Mouse (Mus musculus): ENCODE measurements around the gene Cfap70.
A peak's percentile ranks its signal among the peaks of the same experiment; 100 is the strongest.

The Cfap70 gene

DNA sequence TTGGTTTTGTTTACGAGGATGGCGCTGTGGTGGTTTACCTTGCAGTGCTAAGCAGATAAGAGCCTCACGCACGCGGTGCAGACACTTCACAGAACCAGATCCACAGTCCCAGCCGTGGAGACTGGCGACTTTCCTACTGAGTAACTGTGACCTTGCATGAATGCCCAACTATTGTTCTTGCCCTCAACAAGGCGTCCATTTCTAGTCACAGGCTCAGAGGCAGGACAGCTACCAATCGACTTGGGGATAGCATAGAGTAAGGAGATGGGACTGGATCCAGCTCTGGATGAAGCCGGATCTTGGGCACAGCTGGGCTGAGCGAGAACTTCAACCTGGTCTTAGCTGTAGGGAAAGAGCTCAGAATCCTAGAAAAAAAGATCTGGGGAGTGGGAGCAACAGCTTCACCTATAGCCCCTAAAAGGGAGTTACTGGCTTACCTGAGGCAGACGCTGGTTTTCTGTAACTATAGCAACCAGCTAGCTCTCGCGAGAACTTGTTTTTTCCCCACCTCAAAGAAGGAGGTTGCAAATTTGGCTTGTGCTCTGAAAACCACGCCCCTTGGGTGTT, at the start of gene Cfap70:
Gene Cfap70 (minus strand): TSS at position 462 of the 567 bp plus-strand sequence.
- DNase-seq (ENCODE audit: low spot score) = peak; percentile 80

GRCm38 (mm10) chr14:20499982-20500381, 48.0 kb upstream of the Cfap70 start:
- DNase-seq (ENCODE audit: low spot score) = no peak

GRCm38 (mm10) chr14:20496603-20497002, 44.6 kb upstream of the Cfap70 start, which contains the start of gene Mss51:
Mss51 (minus strand) TSS chr14:20496901.
- DNase-seq (ENCODE audit: low spot score) = no peak

DNA sequence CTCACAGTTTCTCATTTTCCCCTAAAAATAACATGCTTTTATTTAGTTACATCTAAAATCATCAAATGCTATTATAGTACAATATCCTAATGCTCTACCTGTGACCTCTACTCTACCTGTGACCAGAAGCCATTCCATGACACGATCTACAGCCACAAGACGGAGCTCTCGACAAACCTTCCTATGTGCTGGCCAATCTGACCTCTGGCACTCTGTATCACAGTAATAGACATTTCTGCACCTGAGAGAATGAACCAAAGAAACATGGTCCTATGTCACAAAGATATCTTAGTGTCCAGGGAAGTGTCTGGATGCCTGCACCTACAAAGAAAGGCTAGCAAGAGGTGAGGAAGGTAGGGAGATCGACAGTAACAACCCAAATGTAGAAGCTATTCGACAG, 34.0 kb upstream of the Cfap70 start:
- no peak for DNase-seq (ENCODE audit: low spot score)

- DNase-seq (ENCODE audit: low spot score) = no peak
Observed at GRCm38 (mm10) chr14:20482051-20482751, 30.2 kb upstream of the Cfap70 start.

GRCm38 (mm10) chr14:20481211-20481610, 29.2 kb upstream of the Cfap70 start:
- peak; percentile 15 for DNase-seq (ENCODE audit: low spot score)

- no peak for DNase-seq (ENCODE audit: low spot score)
Observed at GRCm38 (mm10) chr14:20480195-20480579, 28.2 kb upstream of the Cfap70 start.

- peak; percentile 88 for DNase-seq (ENCODE audit: low spot score)
Observed at GRCm38 (mm10) chr14:20479291-20480194, 27.5 kb upstream of the Cfap70 start, which contains the start of gene Anxa7. Anxa7 (minus strand) TSS chr14:20480133.

DNA sequence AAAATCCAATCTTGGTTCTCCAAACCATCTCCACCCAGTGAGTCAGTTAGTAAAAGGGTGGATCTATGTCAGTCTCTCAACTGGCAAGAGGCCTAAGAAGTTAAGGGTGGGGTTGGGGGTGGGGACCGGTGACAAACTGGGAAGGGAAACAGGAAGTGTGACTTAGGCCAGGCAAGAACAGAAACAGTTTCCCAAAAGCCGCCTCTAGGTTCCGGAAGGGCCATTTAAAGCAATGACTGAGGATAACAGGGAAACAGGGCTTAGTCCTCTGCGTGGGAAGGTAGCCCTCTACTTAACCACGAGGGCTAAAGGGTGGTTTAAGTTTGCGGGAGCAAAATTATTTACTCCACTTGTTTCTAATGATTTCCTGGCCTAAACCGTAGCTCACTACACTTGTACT, 26.8 kb upstream of the Cfap70 start:
- peak; percentile 81 for DNase-seq (ENCODE audit: low spot score)

DNA sequence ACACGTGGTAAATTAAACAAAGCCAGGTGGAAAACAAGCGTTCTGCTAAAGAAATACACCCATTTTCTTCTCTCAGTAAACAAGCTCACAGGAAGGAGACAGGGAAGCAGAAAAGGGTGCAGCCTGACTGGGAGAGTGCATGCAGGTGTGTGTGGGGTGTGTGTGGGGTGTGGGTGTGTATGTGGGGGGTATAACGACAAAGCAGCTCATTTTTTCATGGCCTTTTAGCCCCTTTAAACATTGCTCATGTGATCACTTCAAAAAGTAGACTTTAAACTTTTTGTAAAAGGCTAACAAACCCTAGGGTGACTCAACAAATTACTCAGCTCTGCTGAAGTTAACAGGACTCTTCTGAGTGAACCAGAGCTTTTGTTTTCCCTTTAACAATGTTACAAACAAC, 26.4 kb upstream of the Cfap70 start:
- no peak for DNase-seq (ENCODE audit: low spot score)

DNA sequence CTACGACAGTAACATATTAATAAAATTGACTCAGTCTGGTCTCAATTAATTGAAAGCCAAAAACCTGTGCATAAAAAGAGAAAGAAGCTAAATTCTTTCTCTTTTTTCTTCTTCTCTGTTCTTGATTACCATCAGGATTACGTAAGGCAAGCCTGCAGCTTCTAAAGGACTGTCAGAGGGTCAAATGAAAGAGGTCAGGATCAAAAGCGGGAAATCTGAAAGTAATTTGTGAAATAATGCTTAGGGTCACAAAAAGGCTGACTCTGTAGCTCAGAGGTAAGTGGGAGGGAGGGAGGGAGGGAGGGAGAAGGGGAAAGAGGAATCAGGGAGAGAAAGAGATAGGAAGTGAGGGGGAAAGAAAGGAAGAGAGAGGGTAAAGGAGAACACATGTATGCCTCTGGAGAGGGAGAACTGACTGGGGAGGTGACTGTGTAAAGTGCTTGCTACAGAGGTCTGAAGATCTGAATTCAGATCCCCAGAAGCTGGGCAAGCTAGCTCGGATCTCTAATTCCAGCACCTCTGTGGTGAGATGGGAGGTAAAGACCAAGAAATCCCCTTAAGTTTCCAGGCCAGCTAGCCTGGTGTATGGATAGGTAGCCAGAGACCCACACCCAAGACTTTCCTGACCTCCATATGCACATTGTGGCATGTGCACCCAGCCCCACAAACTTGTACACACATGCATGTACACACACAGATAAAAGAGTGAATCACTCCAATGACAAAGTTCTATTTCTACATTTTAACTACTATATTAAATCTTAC, 25.4 kb upstream of the Cfap70 start:
- no peak for DNase-seq (ENCODE audit: low spot score)

GRCm38 (mm10) chr14:20460216-20460615, 8.2 kb upstream of the Cfap70 start:
- DNase-seq (ENCODE audit: low spot score) = no peak

DNA sequence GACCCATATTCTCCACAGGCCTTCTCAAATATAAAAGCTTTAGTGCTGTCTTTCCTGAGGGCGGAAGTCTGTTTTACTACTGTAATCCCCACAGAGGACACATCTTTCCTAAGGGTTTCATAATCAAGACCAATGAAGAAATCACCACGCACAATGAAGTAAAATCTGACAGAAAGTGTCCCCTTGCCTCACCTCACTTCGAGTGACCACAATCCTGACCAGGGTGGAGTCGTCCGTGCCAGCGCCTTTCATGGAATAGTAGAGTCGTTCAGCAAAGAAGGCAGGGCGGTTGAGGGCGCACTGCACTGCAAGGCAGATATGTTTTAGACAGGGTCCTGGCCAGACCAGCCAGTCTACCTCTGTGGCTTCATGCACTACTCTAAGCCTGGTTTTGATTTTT, 6.4 kb upstream of the Cfap70 start:
- DNase-seq (ENCODE audit: low spot score) = no peak

DNA sequence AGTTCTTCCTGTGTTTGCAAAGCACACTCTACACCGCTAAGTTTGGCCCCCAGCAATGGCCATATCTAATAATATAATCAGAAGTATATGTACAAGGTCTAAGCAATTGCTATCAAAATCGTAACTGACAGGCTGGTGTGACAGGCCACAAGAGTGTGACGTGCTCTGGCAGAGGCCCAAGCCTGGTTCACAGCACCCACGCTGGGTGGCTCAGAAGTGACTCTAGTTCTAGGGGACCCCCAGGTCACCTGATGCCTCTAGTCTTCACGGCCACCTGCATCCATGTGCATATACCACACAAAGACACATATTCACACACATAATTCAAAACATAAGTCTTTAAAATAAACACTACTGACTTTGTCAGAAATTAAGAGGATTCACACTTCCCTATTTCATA, 903 bp upstream of the Cfap70 start:
- no peak for DNase-seq (ENCODE audit: low spot score)

GRCm38 (mm10) chr14:20451302-20451701, 724 bp downstream of the Cfap70 start:
- no peak for DNase-seq (ENCODE audit: low spot score)

DNA sequence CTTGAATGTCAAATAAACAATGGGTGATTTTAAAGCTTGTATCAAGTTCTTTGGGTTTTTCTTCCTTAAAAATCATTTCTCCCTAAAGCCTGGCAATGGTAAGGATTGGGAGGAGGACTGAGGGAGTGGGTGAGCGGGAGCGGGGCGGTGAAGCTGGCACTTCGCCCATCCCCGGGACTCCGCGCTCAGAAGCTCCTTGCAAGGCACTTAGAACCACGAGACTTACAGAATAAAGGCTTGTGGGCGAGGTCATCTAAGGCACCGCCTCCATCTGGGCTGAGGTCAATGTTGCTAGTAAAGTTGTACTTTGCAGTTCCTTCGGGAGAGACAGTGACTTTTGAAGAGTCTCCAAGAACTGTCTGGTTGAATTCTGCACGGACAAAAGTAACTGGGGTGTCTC, 4.8 kb downstream of the Cfap70 start:
- no peak for DNase-seq (ENCODE audit: low spot score)

DNA sequence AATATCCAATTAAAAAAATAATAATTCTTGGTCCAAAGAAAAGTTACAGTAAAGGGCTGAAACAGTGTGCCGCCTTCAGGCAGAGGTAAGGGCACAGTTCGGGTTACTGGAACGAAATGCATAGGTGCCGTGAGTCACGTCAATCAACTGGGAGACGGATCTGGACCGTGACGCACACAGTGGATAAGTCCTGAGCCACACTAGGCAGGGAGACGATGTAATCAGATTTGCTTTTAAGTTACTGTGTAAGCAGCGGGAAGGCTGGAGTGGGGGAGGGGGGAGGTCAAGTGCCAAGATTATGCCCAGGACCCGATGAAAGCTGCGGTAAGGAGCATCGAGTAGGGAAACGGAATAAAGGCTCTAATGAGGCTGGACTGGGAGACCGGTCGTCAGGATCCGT, 9.8 kb downstream of the Cfap70 start:
- no peak for DNase-seq (ENCODE audit: low spot score)

GRCm38 (mm10) chr14:20436976-20437375, 15.1 kb downstream of the Cfap70 start:
- DNase-seq (ENCODE audit: low spot score) = no peak

- DNase-seq (ENCODE audit: low spot score) = no peak
Observed at GRCm38 (mm10) chr14:20432420-20432819, 19.6 kb downstream of the Cfap70 start.

DNA sequence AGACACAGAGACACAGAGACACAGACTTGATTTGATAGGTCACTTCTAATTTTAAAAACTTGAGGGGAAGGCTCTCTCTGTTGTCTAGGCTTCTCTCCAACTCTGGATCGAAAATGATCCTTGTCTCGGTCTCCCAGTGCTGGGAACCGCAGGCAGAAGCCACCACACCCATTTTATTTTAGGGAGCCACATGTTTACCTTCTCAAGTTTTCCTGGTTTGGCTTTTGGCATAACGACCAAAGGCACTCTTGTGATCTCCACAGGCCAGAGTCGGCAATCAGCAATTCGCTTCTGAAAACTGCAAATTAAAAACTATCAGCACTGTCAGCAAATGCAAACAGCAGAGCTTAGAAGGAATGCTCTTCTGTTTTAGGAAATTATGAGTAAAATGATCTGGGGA, 20.3 kb downstream of the Cfap70 start:
- DNase-seq (ENCODE audit: low spot score) = no peak

- no peak for DNase-seq (ENCODE audit: low spot score)
Observed at GRCm38 (mm10) chr14:20429833-20430232, 22.2 kb downstream of the Cfap70 start.

DNA sequence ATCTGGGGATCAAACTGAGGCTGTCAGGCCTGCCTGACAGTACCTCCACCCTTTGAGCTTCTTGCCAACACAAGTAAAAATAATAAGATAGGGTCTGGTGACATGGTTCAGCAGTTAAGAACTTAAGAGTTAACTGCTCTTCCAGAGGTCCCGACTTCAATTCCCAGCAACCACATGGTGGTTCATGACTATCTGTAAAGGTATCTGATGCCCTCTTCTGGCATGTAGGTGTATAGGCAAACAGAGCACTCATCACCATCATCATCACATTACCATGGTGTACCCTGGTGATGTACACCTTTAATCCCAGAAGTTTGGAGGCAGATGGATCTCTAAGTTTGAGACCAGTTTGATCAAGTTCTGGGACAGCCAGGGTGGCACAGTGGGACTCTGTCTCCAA, 23.4 kb downstream of the Cfap70 start:
- no peak for DNase-seq (ENCODE audit: low spot score)
